Mouse (Mus musculus) olfactory bulb, adult 2 months (tissue): ENCODE results near the gene Paxip1. TPM values are rescaled to one million over a fixed set of nuclear protein-coding genes. Genes with fewer than 3 reads are reported as not detected.

ENCODE experiments used
- H3K27ac ChIP-seq: fragments of 200-500 bp; 2 replicates; pipeline ENCODE4 v1.5.1; 2012; ENCODE audit warnings: low read depth, low read length; ENCODE audit not compliant: insufficient read depth
- H3K4me1 ChIP-seq: fragments of 200-500 bp; 2 replicates; pipeline ENCODE4 v1.6.1; 2012; ENCODE audit warnings: low read length; ENCODE audit not compliant: control insufficient read depth, insufficient read depth
- H3K4me3 ChIP-seq: fragments of 200-500 bp; 2 replicates; pipeline ENCODE4 v1.5.1; 2012; ENCODE audit warnings: mild to moderate bottlenecking, low read depth, low read length, moderate library complexity; ENCODE audit not compliant: insufficient read depth
- CTCF ChIP-seq: fragments of 200-500 bp; IDR thresholded peaks from 2 replicates; pipeline ENCODE4 v1.5.1; 2012; ENCODE audit warnings: low read depth, mild to moderate bottlenecking, low read length, moderate library complexity; ENCODE audit not compliant: insufficient read depth
- POLR2A ChIP-seq: fragments of 200-500 bp; IDR thresholded peaks from 2 replicates; pipeline ENCODE4 v1.6.1; 2012; ENCODE audit warnings: mild to moderate bottlenecking, low read depth, low read length, moderate library complexity; ENCODE audit not compliant: insufficient read depth
- WGBS: fragments of 180-500 bp; shearing (Covaris S2); methylation state at CpG from one replicate; pipeline ENCODE4 v1.1.7; 2018; 5-methylcytosine and 5-hydroxymethylcytosine counted together
- polyA plus RNA-seq: library from polyadenylated mRNA; stranded (reverse); fragments of >200 nt; gene quantifications from 2 replicates; pipeline ENCODE4 v1.2.4, GENCODE M21; 2012; ENCODE audit warnings: low replicate concordance; ENCODE audit not compliant: missing spikeins, insufficient read depth, insufficient read length

Gene Paxip1
- polyA plus RNA-seq, 1 experiment: not detected

DNA sequence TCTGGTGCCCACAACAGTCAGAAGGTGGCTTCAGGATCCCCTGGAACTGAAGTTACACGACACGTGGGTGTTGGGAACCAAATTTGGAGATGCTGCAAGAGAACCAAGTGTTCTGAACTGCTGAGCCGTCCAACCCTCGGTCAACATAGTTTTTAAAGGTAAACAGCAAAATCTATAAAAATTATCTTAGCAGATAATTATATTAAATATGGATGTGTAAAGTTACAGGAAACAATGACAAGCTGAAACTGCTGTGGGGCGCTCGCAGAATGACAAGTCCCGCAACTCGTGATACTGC is 631 bp upstream of the Paxip1 start:
- H3K27ac ChIP-seq: 0 out of 2 replicates have a peak overlapping the region, but pooled peaks have one; percentile 22

DNA sequence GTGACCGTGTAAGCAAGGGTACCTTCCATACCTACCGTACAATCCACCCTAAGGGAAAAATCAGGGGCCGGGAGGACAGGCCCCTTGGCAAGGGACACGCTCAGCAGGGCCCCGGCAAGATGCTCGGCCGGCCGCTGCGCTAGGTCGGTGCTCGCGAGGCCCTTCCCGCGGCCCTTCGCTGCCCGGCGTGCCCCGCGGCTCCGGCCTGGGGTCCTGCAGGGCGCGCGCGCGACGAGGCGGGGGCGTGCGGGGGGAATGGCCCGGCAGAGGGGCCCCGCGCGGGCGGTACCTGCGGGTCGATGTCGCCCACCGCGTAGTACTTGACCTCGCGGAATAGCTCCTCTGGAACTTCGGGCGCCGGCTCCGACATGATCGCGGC is 592 bp downstream of the Paxip1 start:
- peak overlapping the region; percentile 93 for H3K27ac ChIP-seq
- H3K4me3 ChIP-seq: peak overlapping the region; percentile 58
- WGBS: under 1% methylated on average over 47 of the region's 47 CpGs
- H3K4me1 ChIP-seq: peaks cover 7% of the 10 kb centered on the region
- 0 out of 2 replicates have a peak, but pooled peaks have one; percentile 44 for TF ChIP-seq POLR2A
- no peak for TF ChIP-seq CTCF

More for the DNA sequence above, 631 bp upstream of the Paxip1 start:
- no peak for TF ChIP-seq CTCF
- no peak for TF ChIP-seq POLR2A
- WGBS: 19% methylated on average over 8 of the region's 8 CpGs
- Histone ChIP-seq H3K4me3 (peak overlapping the region; percentile 58), H3K4me1 (peaks cover 7% of the 10 kb centered on the region)

DNA sequence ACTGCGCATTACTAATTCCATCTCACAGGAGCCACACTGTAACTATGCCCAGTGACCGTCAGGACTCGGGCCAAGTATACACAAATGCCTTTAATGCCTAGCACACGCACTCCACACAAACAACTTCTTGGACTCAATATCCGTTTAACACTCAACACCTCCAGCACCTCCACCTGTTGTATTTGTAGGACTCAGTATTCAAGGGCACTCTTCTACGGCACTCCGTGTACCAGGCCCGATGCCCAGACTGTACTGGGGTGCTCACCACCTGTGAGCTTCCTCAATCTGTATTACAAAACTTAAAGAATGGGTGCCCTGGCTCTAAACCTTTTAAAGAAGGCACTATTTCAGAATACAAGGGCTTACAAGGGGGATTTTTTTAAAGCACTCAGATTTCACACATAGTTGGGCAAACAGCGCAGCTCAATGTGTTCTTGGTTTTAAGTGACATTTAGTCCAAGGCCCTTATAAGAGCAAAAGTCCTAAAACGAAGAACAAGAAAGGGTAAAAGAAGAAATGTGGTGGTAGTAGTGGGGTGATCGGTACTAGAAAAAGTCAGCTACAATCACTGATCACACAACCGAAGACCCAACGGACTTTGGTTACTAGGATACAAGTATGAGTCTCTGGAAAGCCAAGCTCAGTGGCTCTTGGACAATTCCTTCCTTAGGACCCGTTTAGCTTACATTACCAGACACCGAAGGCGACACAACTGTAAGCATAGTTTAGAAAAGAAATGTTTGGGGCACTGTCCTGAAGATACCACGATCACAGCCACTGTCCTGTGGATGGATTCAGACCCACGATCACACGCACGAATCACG is 1.2 kb downstream of the Paxip1 start:
- Histone ChIP-seq H3K4me3 (peak overlapping the region; percentile 58), H3K4me1 (peaks cover 7% of the 10 kb centered on the region), H3K27ac (no peak overlapping the region; the same call in 1 of the 2 replicates)
- no peak for TF ChIP-seq CTCF
- no peak for TF ChIP-seq POLR2A
- WGBS: 6% methylated on average over 21 of the region's 21 CpGs

DNA sequence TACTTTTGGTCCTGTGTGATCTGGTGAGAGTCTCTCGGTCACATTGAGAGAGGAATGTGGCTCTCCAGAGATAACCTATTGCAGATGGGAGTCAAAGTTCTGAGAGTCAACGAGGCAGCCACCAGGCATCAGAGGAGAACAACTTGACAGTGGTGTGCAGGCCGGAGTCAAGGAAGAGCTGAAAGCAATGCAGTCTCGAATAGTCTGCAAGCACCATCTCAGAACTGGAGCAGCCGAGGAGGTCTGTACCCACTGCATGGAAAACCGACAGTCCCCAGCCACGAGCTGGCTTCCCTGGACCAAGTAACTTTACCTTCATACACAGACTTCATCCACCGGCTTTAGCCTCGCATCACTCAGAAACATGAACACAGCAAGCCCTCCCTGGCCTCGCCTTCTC is 1.9 kb downstream of the Paxip1 start:
- Histone ChIP-seq H3K27ac (no peak overlapping the region), H3K4me3 (0 out of 2 replicates have a peak overlapping the region, but pooled peaks have one; percentile 12), H3K4me1 (peaks cover 7% of the 10 kb centered on the region)
- no peak for TF ChIP-seq POLR2A
- no peak for TF ChIP-seq CTCF
- 42% methylated on average over 10 of the region's 10 CpGs for WGBS

DNA sequence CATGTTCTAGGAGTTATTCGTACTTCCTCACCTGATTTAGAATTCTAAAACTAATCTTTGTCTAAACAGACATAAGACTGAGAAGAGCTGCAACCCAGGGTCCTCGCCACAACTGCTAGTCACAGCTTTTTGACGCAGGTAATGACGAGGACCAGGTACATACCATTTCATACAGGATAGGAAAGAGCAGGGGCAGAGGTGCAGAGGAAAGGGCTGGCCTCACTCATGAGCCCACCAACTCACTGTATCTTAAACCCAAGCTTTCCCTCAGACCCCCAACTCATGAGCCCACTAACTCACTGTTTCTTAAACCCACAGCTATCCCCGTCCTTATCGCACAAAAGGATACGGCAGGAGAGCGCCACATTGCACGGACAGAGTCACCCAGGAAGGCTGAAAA is 8.1 kb downstream of the Paxip1 start:
- WGBS: 94% methylated on average over 9 of the region's 9 CpGs
- H3K4me1 ChIP-seq: 0 out of 2 replicates have a peak, but pooled peaks cover 3% of the 10 kb centered on the region
- TF ChIP-seq POLR2A (no peak), CTCF (no peak)

DNA sequence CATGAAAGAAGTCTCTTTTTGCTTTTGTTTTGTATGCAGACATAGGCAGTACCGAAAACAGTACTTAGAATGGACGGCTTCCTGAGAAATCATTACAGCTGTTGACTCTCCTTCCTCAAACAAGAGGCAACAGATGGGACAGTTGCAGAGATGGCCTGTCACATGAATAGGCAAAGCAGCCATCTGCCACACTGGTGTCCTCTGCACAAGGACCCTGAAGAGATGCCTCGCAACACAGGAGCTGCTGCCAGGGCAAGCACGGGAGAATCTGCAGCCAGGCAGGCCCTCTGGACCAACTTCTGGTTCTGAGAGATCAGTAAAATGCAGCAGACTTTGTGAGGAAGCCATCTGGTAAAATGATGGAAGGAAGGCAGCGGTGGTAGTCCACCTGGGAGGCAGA is 23.5 kb downstream of the Paxip1 start:
- H3K27ac ChIP-seq: no peak overlapping the region
- 69% methylated on average over 5 of the region's 5 CpGs for WGBS
- H3K4me1 ChIP-seq: peaks cover 16% of the 10 kb centered on the region
- no peak overlapping the region for H3K4me3 ChIP-seq
- TF ChIP-seq POLR2A (no peak), CTCF (no peak)

More for the DNA sequence above, 8.1 kb downstream of the Paxip1 start:
- H3K27ac ChIP-seq: no peak overlapping the region
- no peak overlapping the region for H3K4me3 ChIP-seq

DNA sequence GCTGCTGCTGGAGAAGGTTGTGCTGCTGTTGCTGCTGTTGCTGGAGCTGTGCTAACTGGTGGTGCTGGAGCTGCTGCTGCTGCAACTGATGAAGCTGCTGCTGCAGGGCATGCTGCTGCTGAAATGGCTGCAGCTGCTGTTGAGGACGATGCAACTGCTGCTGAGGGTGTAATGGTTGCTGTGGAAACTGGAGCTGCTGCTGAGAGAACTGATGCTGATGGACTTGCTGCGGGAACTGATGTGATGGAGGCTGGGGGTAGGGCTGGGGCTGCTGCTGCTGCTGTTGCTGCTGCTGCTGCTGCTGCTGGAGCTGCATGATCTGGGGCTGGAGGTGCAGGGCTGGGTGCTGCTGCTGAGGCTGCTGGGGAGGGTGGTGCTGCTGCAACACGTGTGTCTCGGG is 25.7 kb downstream of the Paxip1 start:
- no peak for TF ChIP-seq POLR2A
- TF ChIP-seq CTCF: no peak
- Histone ChIP-seq H3K4me1 (peaks cover 16% of the 10 kb centered on the region), H3K27ac (no peak overlapping the region), H3K4me3 (no peak overlapping the region)
- 33% methylated on average over 4 of the region's 4 CpGs for WGBS

DNA sequence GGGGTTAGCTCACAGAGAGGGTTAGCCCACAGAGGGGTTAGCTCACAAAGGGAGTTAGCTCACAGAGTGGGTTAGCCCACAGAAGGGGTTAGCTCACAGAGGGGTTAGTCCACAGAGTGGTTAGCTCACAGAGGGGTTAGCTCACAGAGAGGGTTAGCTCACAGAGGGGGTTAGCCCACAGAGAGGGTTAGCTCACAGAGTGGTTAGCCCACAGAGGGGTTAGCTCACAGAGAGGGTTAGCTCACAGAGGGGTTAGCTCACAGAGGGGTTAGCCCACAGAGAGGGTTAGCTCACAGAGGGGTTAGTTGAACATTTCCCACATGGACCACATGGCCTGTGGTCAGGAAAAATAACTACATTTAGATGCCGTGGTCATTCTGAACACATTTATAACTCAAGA is 46.5 kb downstream of the Paxip1 start:
- WGBS: 92% methylated on average over 1 of the region's 1 CpGs
- Histone ChIP-seq H3K4me3 (no peak overlapping the region), H3K27ac (no peak overlapping the region), H3K4me1 (no peaks in the 10 kb centered on the region)
- TF ChIP-seq POLR2A (no peak), CTCF (no peak)

DNA sequence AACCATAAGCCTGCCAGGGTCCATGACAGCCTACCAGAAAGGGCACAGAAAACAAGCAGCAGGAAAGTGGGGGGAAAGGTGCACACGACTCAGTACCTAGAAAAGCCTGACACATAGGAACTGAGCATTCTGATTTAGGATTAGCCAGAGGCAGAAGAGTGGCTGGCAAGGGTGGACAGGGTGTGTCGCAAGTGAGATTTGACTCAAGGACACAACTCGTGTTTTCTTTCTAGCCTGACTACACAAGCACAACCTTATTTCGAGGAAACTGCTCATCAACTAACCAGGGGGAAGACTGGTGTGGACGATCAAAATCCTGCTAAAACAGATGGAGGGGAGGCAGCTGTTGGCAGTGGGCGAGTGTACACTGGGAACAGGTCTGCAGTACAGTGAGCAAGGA is 52.3 kb downstream of the Paxip1 start:
- 86% methylated on average over 6 of the region's 6 CpGs for WGBS

DNA sequence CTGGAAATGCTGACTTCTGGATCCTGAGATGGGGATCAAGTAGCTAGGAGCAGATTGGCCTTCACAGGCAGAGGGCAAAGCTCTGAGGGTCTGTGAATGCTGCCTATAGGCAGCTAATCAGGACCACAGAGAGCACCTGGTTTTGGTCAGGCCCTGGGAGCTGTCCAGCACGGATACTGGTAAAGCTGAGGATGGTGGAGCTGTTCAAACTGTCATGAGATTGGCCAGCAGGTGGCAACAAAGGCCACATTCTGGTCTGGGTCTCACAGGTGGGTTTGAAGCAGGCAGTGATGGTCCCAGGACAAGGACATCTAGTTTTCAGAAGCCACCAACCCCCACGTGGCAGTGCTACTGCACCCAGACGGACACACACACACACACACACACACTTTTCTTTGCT is 54.3 kb downstream of the Paxip1 start:
- Histone ChIP-seq H3K4me1 (peaks cover under 1% of the 10 kb centered on the region; the same call in 1 of the 2 replicates), H3K27ac (no peak overlapping the region), H3K4me3 (no peak overlapping the region)
- TF ChIP-seq CTCF (no peak), POLR2A (no peak)
- 30% methylated on average over 3 of the region's 3 CpGs for WGBS

More for the DNA sequence above, 52.3 kb downstream of the Paxip1 start:
- Histone ChIP-seq H3K27ac (no peak overlapping the region), H3K4me1 (no peaks in the 10 kb centered on the region), H3K4me3 (no peak overlapping the region)
- no peak for TF ChIP-seq CTCF
